Mouse (Mus musculus) c-Kit-positive CD71-positive TER-119-positive erythroid progenitor cells, embryonic 14.5 days (primary cell): ENCODE results near the gene Dennd2a.
A peak's percentile ranks its signal among the peaks of the same experiment; 100 is the strongest.
"Not testable (repeated sequence)": the region's sequence is repeated elsewhere in the genome, so short reads cannot be mapped to it uniquely, and the experiment has no call there.

Experiments used
- DNase-seq: peaks from one replicate; pipeline ENCODE4 v3.0.0-alpha.2; 2013; ENCODE audit warnings: low spot score

The Dennd2a gene

DNA sequence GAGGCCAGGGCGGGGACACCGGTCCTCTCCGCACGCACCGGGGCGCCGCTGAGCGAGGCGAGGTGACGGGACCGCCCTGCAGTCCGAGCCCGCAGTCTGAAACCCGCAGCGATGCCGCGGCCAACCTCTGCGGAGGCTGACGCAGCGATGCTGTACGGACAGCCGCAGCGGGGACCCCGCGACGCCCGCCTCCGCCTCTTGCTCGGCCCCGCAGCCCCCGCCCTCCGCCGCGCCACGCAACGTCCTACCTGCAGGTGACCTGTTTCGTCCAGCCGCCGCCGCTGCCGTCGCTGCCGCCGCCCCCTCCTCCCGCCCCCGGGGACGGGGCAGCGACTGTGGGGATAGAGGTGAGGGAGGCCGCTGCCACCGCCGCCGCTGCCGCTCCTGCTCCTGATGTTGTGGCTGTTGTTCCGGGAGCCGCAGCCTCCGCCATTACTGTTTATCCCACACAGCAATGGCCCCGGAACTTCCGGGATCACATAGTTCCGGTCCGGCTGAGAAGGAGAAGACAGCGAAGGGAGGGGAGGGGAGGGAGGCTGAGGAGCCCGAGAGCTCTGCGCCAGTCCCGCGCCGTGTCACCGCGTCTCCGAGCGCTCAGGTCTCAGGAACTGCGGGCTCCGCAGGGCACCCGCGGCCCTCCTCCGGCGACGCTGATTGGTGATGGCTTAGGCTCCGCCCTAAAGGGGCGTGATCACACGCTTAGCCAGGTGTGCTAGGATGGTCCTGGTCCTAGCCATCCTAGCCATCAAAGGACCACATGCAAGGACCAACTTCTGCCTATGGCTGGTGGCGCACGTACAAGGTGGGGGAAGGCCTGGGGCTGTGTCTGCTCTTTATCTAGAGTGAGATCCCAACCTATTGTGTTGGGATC is 137.6 kb downstream of the Dennd2a start, which contains the start of gene Mkrn1:
Gene Mkrn1 (minus strand): TSS at position 612 of the 871 bp plus-strand sequence.
- peak; percentile 86 for DNase-seq

- no peak for DNase-seq
These were observed 138.2 kb downstream of the Dennd2a start for GRCm38 (mm10) chr6:39419386-39419850.

DNA sequence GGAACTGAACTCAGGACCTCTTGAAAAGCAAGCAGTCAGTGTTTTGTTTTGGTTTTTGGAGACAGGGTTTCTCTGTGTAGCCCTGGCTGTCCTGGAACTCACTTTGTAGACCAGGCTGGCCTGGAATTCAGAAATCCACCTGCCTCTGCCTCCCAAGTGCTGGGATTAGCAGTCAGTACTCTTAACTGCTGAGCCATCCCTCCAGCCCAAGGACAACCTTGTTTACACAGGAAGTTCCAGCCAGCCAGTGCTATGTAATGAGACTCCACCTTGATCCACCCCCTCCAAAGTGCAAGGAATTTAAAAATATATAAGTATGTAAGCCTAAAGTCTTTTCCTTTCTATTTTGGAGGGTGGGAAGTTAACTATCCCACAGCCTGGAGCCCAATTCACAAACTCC is 141.0 kb downstream of the Dennd2a start:
- DNase-seq = not testable (repeated sequence)

DNA sequence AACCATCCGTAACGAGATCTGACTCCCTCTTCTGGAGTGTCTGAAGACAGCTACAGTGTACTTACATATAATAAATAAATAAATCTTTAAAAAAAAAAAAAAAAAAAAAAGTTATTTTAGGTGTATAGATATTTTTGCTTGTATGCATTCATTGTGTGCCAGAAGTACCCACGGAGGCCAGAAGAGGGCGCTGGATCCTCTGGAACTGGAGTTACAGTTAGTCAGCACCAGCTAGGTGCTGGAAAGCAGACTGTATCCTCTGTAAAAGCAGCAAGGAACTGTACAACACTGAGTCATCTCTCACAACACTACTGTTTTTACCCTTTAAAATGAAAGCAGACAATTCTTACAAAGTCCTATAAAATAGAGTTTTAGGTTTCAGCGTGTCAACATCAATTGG is 141.9 kb downstream of the Dennd2a start:
- DNase-seq = peak; percentile 78

DNA sequence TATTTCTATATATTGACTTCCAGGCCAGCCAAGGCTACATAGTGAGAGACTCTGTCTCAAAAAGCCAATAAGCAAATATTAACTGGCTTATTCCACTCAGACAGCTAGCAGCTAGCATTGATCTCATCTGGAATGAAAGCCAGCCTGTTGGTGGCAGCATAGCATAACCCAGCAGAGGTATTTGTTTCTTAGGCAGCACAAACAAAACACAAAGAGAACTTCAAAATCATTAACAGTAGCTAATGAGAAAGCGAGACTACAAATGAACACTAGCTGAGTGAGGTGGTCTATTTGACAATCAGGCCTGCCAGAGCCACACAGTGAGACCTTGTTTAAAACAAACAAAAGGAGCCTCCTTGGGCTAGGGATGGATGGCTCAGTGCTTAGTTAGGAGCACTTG is 143.6 kb downstream of the Dennd2a start:
- no peak for DNase-seq
